Mouse (Mus musculus) large intestine, adult 2 months (tissue): ENCODE measurements around the gene Paxbp1. TPM values are rescaled to one million over a fixed set of nuclear protein-coding genes. Genes with fewer than 3 reads are reported as not detected.

Experiments
- DNase-seq: peaks from one replicate; pipeline ENCODE4 v3.0.0-alpha.2; 2012; ENCODE audit warnings: low read depth, low spot score
- WGBS: fragments of 180-500 bp; shearing (Covaris S2); methylation state at CpG from one replicate; pipeline ENCODE4 v1.1.7; 2018; 5-methylcytosine and 5-hydroxymethylcytosine counted together
- polyA plus RNA-seq: library from polyadenylated mRNA; depleted of rRNA; stranded (reverse); fragments of >200 nt; gene quantifications from 2 replicates; pipeline ENCODE4 v1.2.3, GENCODE M21; 2012; rRNA removed

Paxbp1 gene
- polyA plus RNA-seq, 1 experiment, result 10.1 TPM

DNA sequence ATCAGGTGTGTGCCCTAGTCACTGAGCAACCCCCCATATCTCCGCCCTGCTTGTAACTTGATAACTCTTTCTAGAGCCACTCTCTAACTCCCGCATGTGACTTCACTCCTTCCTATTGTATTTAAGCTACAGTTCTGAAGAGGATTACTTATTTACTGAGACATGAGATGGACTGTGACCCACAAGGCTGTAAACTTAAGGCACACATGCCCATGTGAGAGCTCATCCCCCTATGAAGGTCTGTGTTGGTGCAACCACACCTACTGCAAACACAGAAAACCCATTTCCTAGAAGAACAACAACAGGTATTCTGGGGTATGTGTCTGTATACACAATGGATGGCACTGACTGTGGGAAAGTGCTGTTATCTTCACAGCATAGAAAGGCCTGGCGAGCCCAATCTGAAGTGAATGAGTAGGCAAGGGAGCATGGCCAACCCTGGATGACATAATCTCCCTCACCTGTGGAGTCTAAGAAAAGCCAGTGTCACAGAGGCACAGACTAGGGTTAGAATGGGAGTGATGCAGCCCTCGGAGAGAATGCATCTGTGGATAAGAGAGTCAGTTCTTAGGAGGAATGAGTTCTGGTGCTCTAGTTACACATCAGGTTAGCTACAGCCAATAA lies 39.3 kb downstream of the Paxbp1 start:
- no peak for DNase-seq
- 38% methylated on average over 4 of the region's 4 CpGs for WGBS

DNA sequence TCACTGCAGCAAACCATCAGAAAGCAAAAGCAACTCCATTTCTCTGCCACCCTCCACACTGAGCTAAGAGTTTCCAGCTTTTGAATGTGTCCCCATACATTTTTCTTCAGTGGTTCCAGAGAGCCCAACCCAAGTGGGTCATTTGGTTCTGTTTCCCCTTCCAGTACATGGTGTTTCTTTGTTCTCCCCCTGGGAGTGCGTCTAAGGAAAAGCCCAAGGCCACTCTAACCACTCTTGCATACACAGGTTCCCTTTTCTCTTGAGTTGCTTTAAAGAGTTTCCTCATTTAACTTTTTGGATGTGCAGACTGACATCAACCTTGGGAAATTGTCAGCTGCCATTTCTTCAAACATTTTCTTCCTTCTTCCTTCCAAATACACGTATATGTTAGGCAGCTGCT lies 43.2 kb downstream of the Paxbp1 start:
- no peak for DNase-seq
- WGBS, result 63% methylated on average over 2 of the region's 2 CpGs

DNA sequence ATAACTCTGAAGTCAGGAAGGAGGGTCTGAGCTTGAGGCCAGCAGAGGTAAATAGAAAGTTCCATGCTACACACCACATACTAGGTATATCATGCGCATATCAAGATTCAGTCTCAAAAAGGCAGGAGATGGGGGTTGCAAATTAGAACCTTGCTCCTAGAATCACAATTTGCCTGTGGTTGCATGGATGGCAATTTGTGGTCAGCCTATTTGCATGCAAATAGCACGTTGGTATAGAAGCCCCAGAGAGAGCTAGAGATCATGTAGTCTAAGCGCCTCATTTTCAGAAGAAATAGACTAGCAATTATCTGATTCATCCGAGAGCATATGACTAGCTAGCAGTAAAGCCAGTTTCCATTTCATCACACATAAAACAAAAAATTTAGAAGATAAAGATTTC lies 44.5 kb downstream of the Paxbp1 start:
- no peak for DNase-seq
- 75% methylated on average over 4 of the region's 4 CpGs for whole genome bisulfite sequencing

DNA sequence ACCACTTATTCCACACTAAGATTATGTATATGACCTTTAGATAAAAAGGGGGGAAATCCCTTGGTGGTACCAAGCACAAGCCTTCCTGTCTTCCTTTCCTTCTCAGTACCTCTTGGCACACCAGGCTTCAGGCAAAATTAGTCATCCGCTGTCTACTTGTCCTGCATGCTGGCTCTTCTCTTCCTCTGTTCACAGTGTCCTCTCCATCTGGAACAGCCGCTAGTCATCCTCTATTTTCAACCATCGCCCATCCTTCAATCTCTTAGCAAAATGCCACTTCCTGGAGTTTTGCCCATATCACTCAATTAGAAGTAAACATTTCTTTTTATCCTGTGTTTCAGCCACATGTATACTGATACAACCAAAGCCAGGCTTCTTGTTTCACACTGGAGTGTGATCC lies 46.5 kb downstream of the Paxbp1 start:
- no peak for DNase-seq
- WGBS, result 67% methylated on average over 3 of the region's 3 CpGs

DNA sequence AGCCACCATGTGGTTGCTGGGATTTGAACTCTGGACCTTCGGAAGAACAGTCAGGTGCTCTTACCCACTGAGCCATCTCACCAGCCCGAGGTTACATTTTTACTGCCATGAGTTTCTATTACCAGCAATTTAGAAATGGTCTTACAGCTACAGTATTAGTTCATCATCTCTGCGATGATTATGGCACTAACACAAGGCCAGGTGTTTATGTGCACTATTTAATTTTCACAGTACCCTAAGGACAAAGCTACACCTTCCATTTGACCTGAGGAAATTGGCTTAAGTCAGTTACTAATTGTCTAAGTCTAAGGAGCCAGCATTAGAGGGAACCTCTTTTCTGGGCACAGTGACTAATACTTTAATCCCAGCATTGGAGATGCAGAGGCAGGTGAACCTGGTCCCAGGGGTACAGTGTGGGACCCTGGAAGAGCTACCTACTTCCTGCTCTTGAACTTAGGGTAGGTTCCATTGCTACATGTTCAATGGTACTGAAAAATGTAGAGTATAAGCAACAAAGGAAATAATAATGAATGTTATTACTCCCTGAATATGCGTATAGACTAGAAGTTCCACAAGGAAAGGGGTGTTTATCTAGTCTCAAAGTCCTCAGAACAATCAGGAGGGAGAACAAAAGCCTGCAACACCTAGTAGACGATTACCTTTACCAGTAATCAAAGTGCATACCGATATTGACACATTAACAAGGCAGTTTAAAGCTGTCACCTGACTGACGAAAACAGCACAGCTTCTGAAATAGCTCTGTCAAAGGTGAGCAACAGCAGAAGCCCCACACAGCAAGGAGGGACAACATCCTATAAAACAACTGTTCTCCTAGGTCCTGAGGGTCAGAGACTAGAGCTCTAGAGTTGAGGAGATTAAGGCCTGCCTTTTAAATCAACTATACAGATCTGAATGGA lies 47.8 kb downstream of the Paxbp1 start:
- DNase-seq, result no peak
- WGBS, result 35% methylated on average over 7 of the region's 7 CpGs

DNA sequence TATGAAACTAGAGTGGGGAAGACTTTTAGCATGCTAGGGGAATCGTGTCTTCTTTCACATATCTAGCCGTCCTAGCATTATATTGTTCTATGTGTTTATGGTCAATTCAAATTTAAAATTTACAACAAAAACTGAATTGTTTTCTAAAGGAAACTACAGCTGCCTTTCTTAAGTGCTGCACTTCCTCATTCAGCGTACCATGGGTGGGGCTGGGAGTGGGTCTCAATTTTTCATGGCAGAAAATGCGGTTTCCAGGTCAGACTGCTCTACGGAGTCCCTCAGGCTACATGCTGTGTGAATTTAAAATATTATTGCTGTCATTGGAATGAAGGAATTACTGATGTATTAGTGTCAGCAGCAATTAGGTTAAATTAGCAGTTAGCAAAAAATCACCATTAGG lies 48.8 kb downstream of the Paxbp1 start:
- DNase-seq, result no peak
- 22% methylated on average over 5 of the region's 5 CpGs for WGBS

DNA sequence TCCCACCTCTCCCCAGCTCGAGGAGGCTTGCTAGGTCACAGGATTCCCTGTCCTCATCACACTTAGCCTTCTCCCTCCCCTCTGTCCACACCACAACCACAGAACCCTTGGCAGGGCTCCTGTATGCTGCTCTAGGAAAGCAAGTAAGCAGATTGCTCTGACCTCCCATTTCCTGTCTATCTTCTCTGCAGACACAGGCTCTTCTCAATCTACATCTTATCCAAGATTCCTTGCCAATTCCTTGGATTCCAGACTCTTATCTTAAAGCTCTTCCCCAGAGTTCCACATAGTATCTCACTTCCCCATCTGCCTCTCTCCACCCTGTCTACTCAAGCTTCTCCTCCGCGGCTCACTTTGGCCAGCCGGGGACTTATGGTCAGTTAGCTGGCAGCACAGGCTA lies 49.3 kb downstream of the Paxbp1 start:
- DNase-seq, result no peak
- WGBS, result 11% methylated on average over 4 of the region's 4 CpGs

DNA sequence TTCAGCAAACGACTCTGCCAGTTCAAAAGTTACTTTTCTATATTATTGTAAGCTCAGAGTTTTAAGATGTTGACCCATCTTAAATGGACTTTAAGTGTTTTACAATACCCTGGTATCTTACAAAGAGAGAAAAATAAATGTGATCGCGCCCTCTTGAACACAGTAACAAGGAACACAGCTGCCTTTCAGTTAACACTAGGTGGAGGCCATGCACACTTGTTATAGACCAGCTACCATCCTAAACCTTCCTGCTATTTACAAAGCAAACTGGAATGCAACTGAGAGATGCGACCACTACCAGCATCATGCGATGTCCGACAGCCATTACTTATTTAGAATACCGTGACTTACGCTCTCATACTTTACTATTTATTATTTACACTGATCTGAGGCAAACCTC lies 55.2 kb downstream of the Paxbp1 start:
- 82% methylated on average over 8 of the region's 8 CpGs for WGBS
- no peak for DNase-seq

DNA sequence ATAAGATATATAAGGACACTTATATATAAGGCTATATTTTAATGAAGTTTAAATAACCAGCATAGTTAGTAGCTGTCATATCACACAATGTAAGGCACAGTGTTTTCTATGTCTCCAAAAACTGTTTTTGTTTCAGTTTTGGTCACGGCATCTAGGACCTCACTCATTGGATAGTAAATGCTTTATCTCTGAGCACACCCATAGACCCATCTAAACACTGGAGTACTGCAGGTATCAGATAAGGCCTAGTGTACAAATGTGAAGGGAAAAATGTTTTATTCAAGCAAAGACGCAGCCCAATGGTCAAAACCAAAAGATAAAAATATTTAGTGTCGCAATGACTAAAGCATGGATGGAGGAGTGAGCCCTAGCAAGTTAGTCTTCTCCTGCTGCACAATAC lies 55.7 kb downstream of the Paxbp1 start:
- DNase-seq, result no peak
- 81% methylated on average over 3 of the region's 3 CpGs for WGBS

DNA sequence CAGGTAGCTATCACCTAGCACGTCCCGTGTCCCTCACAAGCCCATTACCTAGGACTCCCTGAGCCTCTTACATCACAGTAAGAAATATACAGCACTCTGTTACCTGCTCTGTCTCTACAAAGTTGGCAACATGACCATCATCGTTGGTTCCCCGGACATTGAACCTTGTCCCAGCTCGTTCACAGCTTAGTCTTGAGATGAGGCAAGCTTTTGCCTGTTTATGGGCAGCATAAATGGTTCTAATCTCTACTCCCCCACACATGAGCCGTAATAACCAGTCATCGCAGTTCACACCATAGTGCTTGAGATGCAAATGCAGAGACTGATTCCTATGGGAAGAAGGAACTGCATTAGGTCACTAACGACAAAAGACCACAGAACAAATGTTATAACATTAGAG lies 56.3 kb downstream of the Paxbp1 start:
- DNase-seq, result no peak
- 44% methylated on average over 8 of the region's 8 CpGs for WGBS

DNA sequence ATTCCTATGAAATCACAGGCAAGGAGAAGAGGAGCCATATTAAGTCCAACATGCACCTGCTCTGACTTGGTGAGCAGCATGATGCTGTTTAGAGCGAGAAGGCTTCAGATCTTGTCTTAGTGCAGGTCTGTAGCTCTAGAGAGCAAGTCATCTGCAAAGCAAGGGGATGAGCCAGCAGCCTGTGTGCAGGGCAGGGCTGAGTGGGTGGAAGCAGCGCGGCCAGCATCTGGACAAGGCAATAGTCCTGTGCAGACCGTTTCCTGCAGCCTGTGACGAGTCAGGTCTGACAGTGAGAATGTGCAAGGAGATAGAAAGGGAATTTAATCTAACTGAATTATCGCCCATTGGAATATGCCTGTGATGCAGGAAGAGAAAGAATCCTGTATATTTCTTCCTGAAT lies 73.3 kb downstream of the Paxbp1 start:
- 89% methylated on average over 6 of the region's 6 CpGs for WGBS
- no peak for DNase-seq

DNA sequence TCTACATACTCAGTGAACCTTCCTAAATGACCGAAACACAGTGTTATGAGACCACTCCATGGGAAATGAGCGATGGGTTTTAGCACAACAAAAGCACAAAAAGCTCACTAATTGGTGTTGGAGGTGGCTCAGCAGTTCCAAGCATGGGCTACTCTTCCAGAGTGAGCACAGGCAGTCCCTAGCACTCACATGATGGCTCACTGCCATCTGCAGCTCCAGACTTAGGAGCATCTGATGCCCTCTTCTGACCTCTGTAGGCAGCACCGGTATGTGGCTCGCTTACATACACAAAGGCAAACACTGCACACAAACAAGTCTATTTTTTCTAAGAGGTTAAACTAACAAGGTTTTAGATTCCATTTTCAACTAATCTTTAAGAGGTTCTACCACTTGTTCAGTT lies 78.1 kb downstream of the Paxbp1 start:
- DNase-seq, result no peak
- 80% methylated on average over 4 of the region's 4 CpGs for WGBS

DNA sequence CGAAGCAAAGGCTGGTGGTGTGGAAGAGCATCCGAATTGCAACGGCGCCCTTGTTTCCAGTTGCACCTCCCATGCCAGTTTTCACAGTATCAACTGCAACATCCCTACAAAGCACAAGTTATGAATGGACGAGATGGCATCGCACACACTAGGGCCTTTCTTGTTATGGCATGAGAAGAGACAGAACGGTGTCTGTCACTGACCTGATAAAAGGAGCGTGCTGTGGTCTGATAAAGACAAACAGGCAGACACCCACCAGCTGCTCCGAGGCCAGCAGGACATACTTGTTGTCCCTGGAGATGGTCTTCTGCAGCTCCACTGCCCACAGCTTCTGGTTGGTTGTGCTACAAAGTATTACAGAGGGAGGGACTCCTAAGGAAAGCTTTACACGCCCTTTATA lies 80.0 kb downstream of the Paxbp1 start:
- DNase-seq, result no peak
- WGBS, result 95% methylated on average over 10 of the region's 10 CpGs

Other genes starting within 250 kb of the Paxbp1 start
- gene Urb1, start 234.1 kb downstream of the Paxbp1 start, polyA plus RNA-seq, result 2.7 and 3.6 TPM in 2 replicates
- gene Eva1c, start 217.8 kb downstream of the Paxbp1 start, polyA plus RNA-seq, result 0.45 and 0.67 TPM in 2 replicates
- 8.0 and 9.4 TPM in 2 replicates for gene Cfap298, start 109.4 kb downstream of the Paxbp1 start, polyA plus RNA-seq
- 15.6 and 28.6 TPM in 2 replicates for gene Synj1, start 33.2 kb downstream of the Paxbp1 start, polyA plus RNA-seq
- 1.7 and 2.5 TPM in 2 replicates for gene 4932438H23Rik, start 50.6 kb upstream of the Paxbp1 start, polyA plus RNA-seq
- gene Olig2, start 180.9 kb upstream of the Paxbp1 start, polyA plus RNA-seq, result not detected in 2 replicates
- 0.04 TPM in 2 replicates for gene Olig1, start 225.2 kb upstream of the Paxbp1 start, polyA plus RNA-seq